Mouse (Mus musculus) adrenal gland, postnatal 25 days (tissue): ENCODE measurements around the gene Greb1. TPM values are rescaled to one million over a fixed set of nuclear protein-coding genes. Genes with fewer than 3 reads are reported as not detected.

ENCODE experiments used
- DNase-seq: peaks from one replicate; pipeline ENCODE4 v3.0.0; 2021; ENCODE audit warnings: mixed read lengths
- microRNA-seq, 2 experiments: library from miRNA; unstranded; fragments of <30 nt; microRNA quantifications; one replicate each; pipeline ENCODE4 v1.2.0; 2021
- total RNA-seq: library from RNA; stranded (reverse); gene quantifications from 2 replicates; pipeline ENCODE4 v1.2.3, GENCODE M21; 2021

Gene Greb1
- total RNA-seq, 1 experiment from 2014 or later, result 33.2 TPM

DNA sequence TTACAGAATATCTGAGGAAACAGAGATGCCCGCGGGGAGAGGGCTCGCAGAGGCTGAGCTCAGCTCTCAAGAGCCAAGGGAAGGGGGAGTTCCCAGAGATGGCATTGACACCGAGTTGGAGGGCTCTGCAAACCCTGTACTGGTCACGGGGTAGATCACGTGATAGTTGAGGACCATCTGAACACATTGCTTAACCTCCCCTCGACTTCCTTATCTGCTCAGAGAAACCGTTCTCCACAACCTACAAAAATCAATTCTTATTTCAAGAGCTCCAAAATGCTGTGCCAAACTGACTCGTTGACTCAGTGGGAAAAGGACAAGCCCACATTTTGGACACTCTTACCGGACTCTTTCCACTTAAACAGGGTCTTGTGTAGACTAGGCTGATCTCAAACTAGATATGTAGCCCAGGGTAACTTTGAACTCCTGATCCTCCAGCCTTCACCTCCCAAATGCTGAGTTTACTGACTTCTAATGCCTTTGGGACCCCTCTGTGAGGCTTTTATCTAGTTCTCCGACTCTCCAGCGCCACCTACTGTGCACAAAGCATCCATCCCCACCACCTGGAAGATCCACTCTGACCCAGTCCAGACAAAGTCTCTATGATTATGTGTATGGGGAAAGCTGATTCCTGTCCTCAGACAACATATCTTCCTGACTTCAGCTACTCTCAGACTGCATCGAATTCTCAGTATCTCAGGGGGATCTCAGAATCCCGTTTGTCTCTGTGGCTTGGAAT, 166.4 kb downstream of the Greb1 start:
- peak; percentile 58 for DNase-seq

DNA sequence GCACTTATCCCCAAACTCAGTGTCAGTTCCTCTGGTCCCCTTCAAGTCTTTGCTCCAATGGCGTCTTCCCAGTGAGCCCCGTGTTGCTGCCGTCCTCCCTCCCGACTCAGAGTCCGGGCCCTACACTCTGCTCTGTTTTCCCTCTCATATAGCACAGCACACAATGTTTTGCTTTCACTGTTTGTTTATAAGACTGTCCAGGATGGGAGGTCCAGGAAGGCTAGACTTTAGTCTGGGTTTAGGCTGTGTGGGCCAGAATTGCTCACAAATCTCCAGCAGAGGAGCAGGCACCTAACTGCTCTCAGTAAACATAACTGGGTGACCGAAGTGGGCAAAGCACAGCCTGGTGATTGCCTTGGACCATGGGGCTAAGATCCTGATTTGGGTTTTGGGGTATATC, 167.5 kb downstream of the Greb1 start:
- DNase-seq, result no peak

DNA sequence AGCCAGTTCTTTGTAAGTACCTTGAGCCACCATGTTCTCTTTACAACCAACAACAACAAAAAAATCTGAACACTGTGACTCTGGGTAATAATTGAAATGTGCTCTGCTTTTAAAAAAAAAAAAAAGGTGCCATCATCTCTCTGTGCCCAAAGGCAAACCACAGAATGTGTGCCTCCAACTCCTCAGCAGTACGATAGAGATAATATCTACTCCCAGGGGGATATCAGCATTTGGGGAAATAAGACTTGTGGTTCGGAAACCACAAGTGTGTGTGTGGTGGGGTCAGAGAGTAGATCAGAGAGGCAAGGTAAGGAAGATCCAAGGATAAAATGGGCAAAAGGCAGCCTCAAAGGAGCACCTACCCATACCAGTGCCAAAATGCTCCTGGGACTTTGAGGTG, 169.3 kb downstream of the Greb1 start:
- no peak for DNase-seq

DNA sequence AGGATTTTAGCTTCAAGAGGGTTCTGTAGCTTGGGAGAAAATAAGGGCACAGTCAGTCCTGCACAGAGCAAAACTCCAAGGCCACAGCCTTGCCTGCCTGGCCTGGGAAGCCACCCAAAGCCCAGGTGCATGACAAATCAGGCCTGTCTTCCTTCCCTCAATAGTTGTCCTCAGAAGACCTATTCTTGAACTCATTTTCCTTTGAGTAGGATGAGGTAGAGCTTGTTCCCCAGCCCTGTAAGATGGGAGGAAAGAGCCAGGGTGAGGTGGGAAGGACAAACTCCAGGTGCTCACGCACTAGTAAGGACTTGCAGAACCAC, 169.9 kb downstream of the Greb1 start:
- peak; percentile 26 for DNase-seq

DNA sequence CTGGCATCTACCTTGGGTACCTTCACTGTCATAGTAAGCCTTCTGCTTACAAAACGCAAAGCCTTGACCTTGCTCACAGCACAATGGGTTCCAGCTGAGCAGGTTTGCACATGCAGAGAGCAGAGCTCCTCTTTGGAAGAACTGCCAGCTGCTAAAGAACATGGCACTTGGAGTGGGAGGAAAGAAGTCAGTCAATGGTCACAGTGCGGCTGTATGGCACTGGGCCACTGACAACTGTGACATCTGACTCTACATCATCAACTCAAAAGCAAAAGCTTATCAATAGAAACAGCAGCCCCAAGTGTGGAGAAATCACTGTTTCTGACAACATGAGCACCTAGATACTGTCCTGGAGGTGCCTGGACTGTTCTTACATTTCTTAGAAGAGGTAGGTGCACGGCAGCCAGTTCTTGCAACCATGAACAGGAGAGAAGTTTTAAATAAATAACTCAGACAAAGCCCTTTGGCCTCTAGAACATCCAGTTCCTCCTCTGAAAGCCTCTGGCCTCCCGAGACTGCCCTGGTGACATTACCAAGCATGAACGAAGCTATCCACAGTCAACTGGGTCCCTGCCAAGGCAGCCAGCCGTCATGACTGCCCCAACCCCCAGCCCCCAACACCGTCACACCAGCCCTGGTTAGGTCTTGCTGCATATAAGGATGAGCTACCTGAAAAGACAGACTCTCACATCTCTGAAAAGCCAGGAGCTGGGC, 170.4 kb downstream of the Greb1 start:
- DNase-seq, result peak; percentile 49

Small RNAs within 50 kb of the gene (microRNA-seq; reads per million reads assigned to microRNA genes)
- gene Gm44305, result 0 reads per million in 2 experiments

Other genes starting within 250 kb of the Greb1 start
- gene Lpin1, start 189.9 kb downstream of the Greb1 start, total RNA-seq, result 53.1 and 72.2 TPM in 2 replicates
- gene Ntsr2, start 147.5 kb downstream of the Greb1 start, total RNA-seq, result 0.43 and 0.57 TPM in 2 replicates
- gene E2f6, start 10.1 kb upstream of the Greb1 start, total RNA-seq, result 39.1 and 46.5 TPM in 2 replicates
- gene Rock2, start 94.0 kb upstream of the Greb1 start, total RNA-seq, result 82.9 and 88.5 TPM in 2 replicates
- 11.6 and 13.5 TPM in 2 replicates for gene Pqlc3, start 199.5 kb upstream of the Greb1 start, total RNA-seq
- gene 2410004P03Rik, start 210.8 kb upstream of the Greb1 start, total RNA-seq, result not detected in 2 replicates